Mouse (Mus musculus) cortical plate, adult 2 months (tissue): ENCODE results near the gene Miga2.

Experiments used
- CTCF ChIP-seq: fragments of 200-500 bp; IDR thresholded peaks from 2 replicates; pipeline ENCODE4 v1.5.1; 2011; ENCODE audit warnings: mild to moderate bottlenecking, control low read depth, low read length; ENCODE audit not compliant: insufficient read depth; ENCODE audit errors: extremely low read depth
- POLR2A ChIP-seq: fragments of 200-500 bp; IDR thresholded peaks from 2 replicates; pipeline ENCODE4 v1.6.1; 2011; ENCODE audit warnings: mild to moderate bottlenecking, low read length, control low read depth; ENCODE audit not compliant: insufficient read depth; ENCODE audit errors: extremely low read depth

DNA sequence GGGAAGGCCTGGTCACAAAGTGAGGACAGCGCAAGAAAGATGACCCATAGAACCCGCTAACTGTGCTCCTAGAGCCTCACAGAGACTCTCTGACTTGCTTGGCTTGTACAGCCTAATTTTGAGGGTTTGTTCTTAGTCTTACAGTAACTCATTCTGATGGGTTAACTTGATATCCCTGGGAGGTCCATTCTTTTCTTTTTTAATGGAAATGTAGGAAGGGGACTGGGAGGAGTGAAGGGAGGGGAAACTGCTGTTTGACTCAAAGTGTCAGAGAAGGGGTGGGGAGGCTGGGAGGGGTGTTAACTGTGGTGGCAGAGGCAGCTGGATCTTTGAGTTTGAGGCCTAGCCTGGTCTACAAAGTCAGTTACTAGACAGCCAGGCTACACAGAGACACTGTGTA, 28.7 kb upstream of the Miga2 start:
- TF ChIP-seq CTCF (no peak), POLR2A (no peak)
